Mouse (Mus musculus) forebrain, embryonic 16.5 days (tissue): Measurements from ENCODE around the gene Ripor2. TPM values are rescaled to one million over a fixed set of nuclear protein-coding genes. Genes with fewer than 3 reads are reported as not detected.

Source experiments
- ATAC-seq: fragments of 200-750 bp; cut with Nextera tagmentation; 2 replicates; pipeline ENCODE4 v1.8.0; 2017; ENCODE audit warnings: mild to moderate bottlenecking, moderate library complexity
- H3K27ac ChIP-seq: fragments of 300-500 bp; sonication (generic); 2 replicates; pipeline ENCODE4 v1.5.1; 2014; ENCODE audit warnings: low read length, control low read depth
- H3K27me3 ChIP-seq: fragments of 300-500 bp; sonication (generic); replicated peaks from 2 replicates; pipeline ENCODE4 v1.6.1; 2014; ENCODE audit warnings: low read length; ENCODE audit not compliant: control insufficient read depth, insufficient read depth
- H3K36me3 ChIP-seq: fragments of 300-500 bp; sonication (generic); 2 replicates; pipeline ENCODE4 v1.6.1; 2014; ENCODE audit not compliant: control insufficient read depth, insufficient read depth
- H3K4me1 ChIP-seq: fragments of 300-500 bp; sonication (generic); replicated peaks from 2 replicates; pipeline ENCODE4 v1.6.1; 2014; ENCODE audit warnings: low read length; ENCODE audit not compliant: control insufficient read depth, insufficient read depth
- H3K4me2 ChIP-seq: fragments of 300-500 bp; sonication (generic); 2 replicates; pipeline ENCODE4 v1.6.1; 2014; ENCODE audit warnings: mild to moderate bottlenecking, low read length, control low read depth
- H3K4me3 ChIP-seq: fragments of 300-500 bp; sonication (generic); replicated peaks from 2 replicates; pipeline ENCODE4 v1.5.1; 2014; ENCODE audit warnings: mild to moderate bottlenecking, low read length, control low read depth
- H3K9ac ChIP-seq: fragments of 300-500 bp; sonication (generic); replicated peaks from 2 replicates; pipeline ENCODE4 v1.6.1; 2014; ENCODE audit warnings: low read depth, low read length, control low read depth
- H3K9me3 ChIP-seq: fragments of 300-500 bp; sonication (generic); 2 replicates; pipeline ENCODE4 v1.6.1; 2016; ENCODE audit warnings: low read length; ENCODE audit not compliant: control insufficient read depth
- WGBS: fragments of 180-500 bp; shearing (Covaris S2); extraction: QIAGEN DNeasy Blood & Tissue Kit; methylation state at CpG from one replicate; pipeline ENCODE4 v1.1.7; 2014; 5-methylcytosine and 5-hydroxymethylcytosine counted together
- polyA plus RNA-seq: library from polyadenylated mRNA; unstranded; fragments of >200 nt; fragmentation: Nextera tagmentation; extraction: Ambion mirVana; gene quantifications from 2 replicates; pipeline ENCODE4 v1.2.1, GENCODE M21; 2015

The Ripor2 gene
- polyA plus RNA-seq, 1 experiment from 2014 or later, result 33.8 TPM

- 73% methylated on average over 6 of the region's 6 CpGs for WGBS
- H3K36me3 ChIP-seq, result no peaks in the 10 kb centered on the region
- no peak overlapping the region for H3K9ac ChIP-seq
- no peak overlapping the region for H3K4me3 ChIP-seq
- H3K27me3 ChIP-seq, result no peaks in the 10 kb centered on the region
- H3K4me1 ChIP-seq, result no peaks in the 10 kb centered on the region; the same call in 1 of the 2 replicates
- H3K4me2 ChIP-seq, result no peak overlapping the region
- H3K9me3 ChIP-seq, result no peaks in the 10 kb centered on the region
- H3K27ac ChIP-seq, result no peak overlapping the region
- no peak for ATAC-seq
Measured at GRCm38 (mm10) chr13:24620439-24620838, 38.5 kb downstream of the Ripor2 start.

GRCm38 (mm10) chr13:24623631-24624030 lies 41.6 kb downstream of the Ripor2 start:
- Histone ChIP-seq H3K36me3 (no peaks in the 10 kb centered on the region), H3K9ac (no peak overlapping the region), H3K9me3 (no peaks in the 10 kb centered on the region), H3K4me3 (no peak overlapping the region), H3K27me3 (no peaks in the 10 kb centered on the region), H3K4me2 (no peak overlapping the region), H3K4me1 (peaks cover 4% of the 10 kb centered on the region; the same call in 1 of the 2 replicates), H3K27ac (no peak overlapping the region)
- ATAC-seq, result no peak
- WGBS, result 90% methylated on average over 4 of the region's 4 CpGs

- H3K27me3 ChIP-seq, result no peaks in the 10 kb centered on the region
- H3K9ac ChIP-seq, result no peak overlapping the region
- H3K9me3 ChIP-seq, result no peaks in the 10 kb centered on the region
- H3K4me3 ChIP-seq, result no peak overlapping the region
- peak; percentile 30; the same call in 1 of the 2 replicates for ATAC-seq
- WGBS, result 29% methylated on average over 5 of the region's 5 CpGs
- H3K36me3 ChIP-seq, result no peaks in the 10 kb centered on the region
- no peak overlapping the region for H3K4me2 ChIP-seq
- H3K4me1 ChIP-seq, result peaks cover 17% of the 10 kb centered on the region
- H3K27ac ChIP-seq, result 0 out of 2 replicates have a peak overlapping the region, but pooled peaks have one; percentile 4
Measured at GRCm38 (mm10) chr13:24625071-24625470, 43.1 kb downstream of the Ripor2 start.

- no peaks in the 10 kb centered on the region for H3K36me3 ChIP-seq
- no peak overlapping the region for H3K9ac ChIP-seq
- no peak for ATAC-seq
- no peaks in the 10 kb centered on the region for H3K27me3 ChIP-seq
- no peaks in the 10 kb centered on the region for H3K9me3 ChIP-seq
- H3K4me3 ChIP-seq, result no peak overlapping the region
- peaks cover 17% of the 10 kb centered on the region for H3K4me1 ChIP-seq
- 74% methylated on average over 6 of the region's 6 CpGs for WGBS
- no peak overlapping the region for H3K4me2 ChIP-seq
- no peak overlapping the region for H3K27ac ChIP-seq
Measured at GRCm38 (mm10) chr13:24626698-24627436, 44.9 kb downstream of the Ripor2 start.

- H3K27me3 ChIP-seq, result no peaks in the 10 kb centered on the region
Measured at GRCm38 (mm10) chr13:24628192-24628591, 46.2 kb downstream of the Ripor2 start.

GRCm38 (mm10) chr13:24629073-24629621 lies 47.2 kb downstream of the Ripor2 start:
- H3K27me3 ChIP-seq, result no peaks in the 10 kb centered on the region
- H3K4me3 ChIP-seq, result no peak overlapping the region
- H3K9ac ChIP-seq, result no peak overlapping the region
- no peak overlapping the region for H3K4me2 ChIP-seq
- ATAC-seq, result peak; percentile 89
- H3K36me3 ChIP-seq, result no peaks in the 10 kb centered on the region
- peak overlapping the region; percentile 73 for H3K27ac ChIP-seq
- H3K4me1 ChIP-seq, result peaks cover 19% of the 10 kb centered on the region
- WGBS, result 17% methylated on average over 6 of the region's 6 CpGs
- H3K9me3 ChIP-seq, result no peaks in the 10 kb centered on the region

More at GRCm38 (mm10) chr13:24628192-24628591, 46.2 kb downstream of the Ripor2 start:
- no peak overlapping the region for H3K9ac ChIP-seq
- H3K36me3 ChIP-seq, result no peaks in the 10 kb centered on the region
- WGBS, result 92% methylated on average over 4 of the region's 4 CpGs
- no peak for ATAC-seq
- H3K27ac ChIP-seq, result peak overlapping the region; percentile 73
- H3K4me2 ChIP-seq, result no peak overlapping the region
- H3K9me3 ChIP-seq, result no peaks in the 10 kb centered on the region
- H3K4me3 ChIP-seq, result no peak overlapping the region
- peaks cover 19% of the 10 kb centered on the region for H3K4me1 ChIP-seq

- no peaks in the 10 kb centered on the region for H3K27me3 ChIP-seq
- no peaks in the 10 kb centered on the region for H3K9me3 ChIP-seq
- H3K4me3 ChIP-seq, result no peak overlapping the region
- ATAC-seq, result no peak
- no peak overlapping the region for H3K27ac ChIP-seq
- H3K36me3 ChIP-seq, result no peaks in the 10 kb centered on the region
- WGBS, result 50% methylated on average over 4 of the region's 4 CpGs
- H3K9ac ChIP-seq, result no peak overlapping the region
- H3K4me1 ChIP-seq, result peaks cover 19% of the 10 kb centered on the region
- no peak overlapping the region for H3K4me2 ChIP-seq
Measured at GRCm38 (mm10) chr13:24630364-24630763, 48.4 kb downstream of the Ripor2 start.

- no peak overlapping the region for H3K4me3 ChIP-seq
- H3K4me2 ChIP-seq, result no peak overlapping the region
- no peaks in the 10 kb centered on the region for H3K9me3 ChIP-seq
- H3K27ac ChIP-seq, result no peak overlapping the region
- ATAC-seq, result no peak
- H3K9ac ChIP-seq, result no peak overlapping the region
- peaks cover 25% of the 10 kb centered on the region for H3K4me1 ChIP-seq
- 69% methylated on average over 4 of the region's 4 CpGs for WGBS
- H3K36me3 ChIP-seq, result no peaks in the 10 kb centered on the region
- no peaks in the 10 kb centered on the region for H3K27me3 ChIP-seq
Measured at GRCm38 (mm10) chr13:24632988-24633577, 51.1 kb downstream of the Ripor2 start.

- no peak for ATAC-seq
- Histone ChIP-seq H3K36me3 (no peaks in the 10 kb centered on the region), H3K4me3 (no peak overlapping the region), H3K9ac (no peak overlapping the region), H3K4me2 (no peak overlapping the region), H3K27ac (no peak overlapping the region), H3K27me3 (no peaks in the 10 kb centered on the region), H3K9me3 (no peaks in the 10 kb centered on the region), H3K4me1 (peaks cover 20% of the 10 kb centered on the region)
- WGBS, result 90% methylated on average over 13 of the region's 13 CpGs
Measured at GRCm38 (mm10) chr13:24634346-24635120, 52.5 kb downstream of the Ripor2 start.
